Mouse (Mus musculus) spleen, embryonic (tissue): Measurements from ENCODE around the gene Cmtm5.
"Not testable (repeated sequence)": the region's sequence is repeated elsewhere in the genome, so short reads cannot be mapped to it uniquely, and the experiment has no call there.

Source experiments
- CTCF ChIA-PET: fragments of 350-600 bp; sonication (Branson Sonifier 250); formaldehyde crosslinking; loops from one replicate; lab custom pipeline; 2022; lab: Charles Lee

Cmtm5 gene

GRCm38 (mm10) chr14:54958503-54958902, 22.4 kb downstream of the Cmtm5 start:
- CTCF ChIA-PET = no interaction called here

DNA sequence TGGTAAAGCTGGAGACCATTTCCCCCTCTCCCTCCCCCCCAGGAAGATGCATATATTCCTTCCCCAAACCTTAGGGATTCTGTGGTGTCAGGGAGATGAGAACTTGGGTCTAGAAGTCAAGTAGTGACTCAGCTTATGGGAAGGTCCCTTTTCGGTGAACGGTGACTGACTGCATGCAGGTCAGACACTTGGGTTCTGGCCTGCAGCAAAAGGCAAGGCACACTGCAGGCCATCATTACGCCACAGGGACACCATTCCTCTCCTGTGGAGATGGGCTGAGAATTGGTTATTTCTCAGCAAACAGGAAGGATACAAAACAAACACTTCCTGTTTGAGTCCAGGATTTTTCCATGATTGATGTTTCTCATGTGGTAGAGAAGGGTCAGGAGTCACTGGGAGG, 23.1 kb downstream of the Cmtm5 start:
- CTCF ChIA-PET = no interaction called here

DNA sequence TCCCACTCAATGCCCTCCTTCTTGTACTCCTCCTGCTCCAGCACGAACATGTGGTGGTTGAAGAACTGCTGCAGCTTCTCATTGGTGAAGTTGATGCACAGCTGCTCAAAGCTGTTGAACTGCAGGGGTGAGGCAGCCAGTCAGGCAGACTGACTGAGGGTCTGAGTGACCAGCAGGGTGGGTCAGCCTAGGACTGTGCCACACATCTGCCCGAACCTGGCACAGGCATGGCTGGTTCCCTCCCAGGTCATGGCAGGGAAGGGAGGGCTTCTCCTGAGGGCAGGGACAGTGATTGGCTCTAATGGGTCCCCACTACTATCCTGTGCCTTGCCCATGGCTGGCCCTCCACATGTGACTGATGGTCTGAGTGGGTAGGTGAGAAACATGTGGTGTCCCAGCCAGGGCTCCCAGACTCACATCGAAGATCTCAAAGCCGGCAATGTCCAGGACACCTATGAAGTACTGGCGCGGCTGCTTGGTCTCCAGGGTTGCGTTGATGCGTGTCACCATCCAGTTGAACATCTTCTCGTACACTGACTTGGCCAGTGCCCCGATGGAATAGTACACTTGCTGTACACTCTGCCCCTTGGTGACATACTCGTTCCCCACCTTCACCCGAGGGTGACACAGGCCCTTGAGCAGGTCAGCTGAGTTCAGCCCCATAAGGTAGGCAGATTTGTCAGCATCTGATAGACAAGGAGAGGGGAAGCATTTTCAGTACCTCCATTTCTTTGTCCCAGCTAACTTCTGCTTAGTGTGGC, 24.0 kb downstream of the Cmtm5 start:
- CTCF ChIA-PET = not testable (repeated sequence)

DNA sequence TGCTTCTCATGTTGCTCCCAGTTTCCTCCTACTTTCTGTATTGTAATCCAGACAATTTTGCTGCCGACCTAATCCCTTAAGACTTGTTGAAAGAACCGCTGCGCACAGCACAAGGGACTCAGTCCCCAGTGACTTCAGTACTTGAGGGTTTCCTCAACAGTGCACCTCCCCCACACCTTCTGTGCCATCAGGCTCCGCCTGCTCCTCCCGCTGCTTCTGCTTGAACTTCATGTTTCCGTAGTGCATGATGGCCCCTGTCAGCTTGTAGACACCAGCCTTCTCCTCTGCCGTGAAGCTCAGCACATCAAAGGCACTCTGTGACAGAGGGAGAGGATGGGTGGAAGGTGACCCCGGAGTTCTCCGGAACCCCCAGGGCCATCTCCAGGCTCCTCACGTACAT, 24.7 kb downstream of the Cmtm5 start:
- CTCF ChIA-PET = no interaction called here

DNA sequence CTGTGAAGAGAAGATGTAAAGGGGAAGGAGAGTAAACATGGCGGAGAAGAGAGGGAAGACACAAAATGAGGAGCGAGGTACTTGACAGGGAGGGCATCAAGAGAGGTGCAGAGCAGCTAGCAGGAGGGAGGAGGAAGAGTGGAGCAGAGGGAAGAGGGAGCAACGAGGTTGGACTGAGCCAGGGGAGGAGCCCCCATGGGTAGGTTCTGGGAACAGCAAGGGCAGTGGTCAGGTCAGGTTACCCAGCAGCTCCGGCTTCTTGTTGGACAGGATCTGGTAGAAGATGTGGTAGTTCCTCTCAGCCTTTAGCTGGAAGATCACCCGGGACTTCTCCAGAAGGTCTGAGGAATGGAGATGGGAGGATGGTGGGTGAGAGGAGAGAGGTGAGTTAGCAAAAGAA, 25.4 kb downstream of the Cmtm5 start:
- CTCF ChIA-PET = no interaction called here

DNA sequence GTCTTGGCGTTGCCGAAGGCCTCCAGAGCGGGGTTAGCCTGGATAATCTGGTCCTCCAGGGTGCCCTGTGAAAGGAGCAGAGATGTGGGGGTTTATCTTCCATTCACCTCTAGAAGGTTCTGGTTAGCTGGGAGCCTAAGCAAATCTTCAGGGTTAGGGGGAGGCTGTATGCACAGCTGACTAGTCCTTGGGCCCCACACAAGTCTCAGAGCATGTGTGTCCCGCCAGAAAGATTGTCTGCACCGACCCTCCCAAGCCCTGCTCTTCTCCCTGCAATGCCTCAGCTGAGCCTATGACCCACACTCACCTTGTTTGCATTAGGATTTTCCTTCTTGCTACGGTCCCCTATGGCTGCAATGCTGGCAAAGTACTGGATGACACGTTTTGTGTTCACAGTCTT, 26.7 kb downstream of the Cmtm5 start:
- CTCF ChIA-PET = no interaction called here

DNA sequence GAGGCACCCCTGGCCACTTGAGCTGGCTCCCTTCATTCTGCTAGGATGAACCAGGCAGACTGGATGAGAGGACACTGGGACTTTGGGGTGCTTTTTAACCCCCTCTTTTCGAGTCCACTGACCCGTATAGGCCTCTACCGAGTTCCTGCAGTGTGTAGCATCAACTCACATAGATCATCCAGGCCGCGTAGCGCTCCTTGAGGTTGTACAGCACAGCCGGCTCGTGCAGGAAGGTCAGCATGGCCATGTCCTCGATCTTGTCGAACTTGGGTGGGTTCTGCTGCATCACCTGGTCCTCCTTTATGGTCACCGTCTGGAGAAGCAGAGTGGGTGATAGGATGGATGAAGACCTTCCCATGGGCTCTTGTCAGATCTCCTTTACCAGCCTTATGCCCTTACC, 27.7 kb downstream of the Cmtm5 start:
- CTCF ChIA-PET = no interaction called here

DNA sequence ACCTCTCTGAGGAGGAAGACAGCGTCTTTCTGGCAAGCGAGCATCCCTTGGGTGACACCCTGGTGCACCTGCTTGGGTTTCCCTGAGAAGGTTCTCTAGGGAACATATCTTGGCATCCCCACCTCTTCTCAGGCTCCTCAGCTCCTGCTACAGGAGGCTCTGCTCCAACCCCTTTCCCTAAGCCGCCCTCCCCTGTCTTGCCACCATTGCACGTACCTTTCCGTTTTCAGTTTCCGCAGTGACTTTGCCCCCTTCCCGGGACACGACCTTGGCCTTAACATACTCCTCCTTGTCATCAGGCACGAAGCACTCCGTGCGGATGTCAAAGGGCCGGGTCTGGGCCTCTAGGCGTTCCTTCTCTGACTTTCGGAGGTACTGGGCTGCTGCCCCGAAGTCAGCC, 29.0 kb downstream of the Cmtm5 start:
- CTCF ChIA-PET = no interaction called here

DNA sequence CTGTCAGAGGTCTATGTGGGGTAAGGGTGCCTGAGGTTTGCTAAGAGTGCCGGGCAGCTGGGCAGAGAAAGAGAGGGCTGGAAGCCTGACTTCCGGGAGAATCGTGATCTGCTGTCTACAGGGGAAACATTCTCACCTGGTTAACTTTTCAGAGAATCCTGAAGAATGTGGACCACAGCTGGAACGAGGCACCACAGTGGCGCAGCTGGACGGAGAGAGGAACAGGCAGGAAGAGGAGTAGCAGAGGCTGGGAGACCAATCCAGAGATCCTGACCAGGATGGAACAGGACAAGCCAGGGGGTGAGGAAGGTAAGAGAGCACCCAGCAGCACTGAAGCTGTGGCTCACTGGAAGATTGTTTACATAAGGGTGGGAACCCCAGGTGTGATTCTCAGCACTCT, 29.6 kb downstream of the Cmtm5 start:
- CTCF ChIA-PET = no interaction called here

DNA sequence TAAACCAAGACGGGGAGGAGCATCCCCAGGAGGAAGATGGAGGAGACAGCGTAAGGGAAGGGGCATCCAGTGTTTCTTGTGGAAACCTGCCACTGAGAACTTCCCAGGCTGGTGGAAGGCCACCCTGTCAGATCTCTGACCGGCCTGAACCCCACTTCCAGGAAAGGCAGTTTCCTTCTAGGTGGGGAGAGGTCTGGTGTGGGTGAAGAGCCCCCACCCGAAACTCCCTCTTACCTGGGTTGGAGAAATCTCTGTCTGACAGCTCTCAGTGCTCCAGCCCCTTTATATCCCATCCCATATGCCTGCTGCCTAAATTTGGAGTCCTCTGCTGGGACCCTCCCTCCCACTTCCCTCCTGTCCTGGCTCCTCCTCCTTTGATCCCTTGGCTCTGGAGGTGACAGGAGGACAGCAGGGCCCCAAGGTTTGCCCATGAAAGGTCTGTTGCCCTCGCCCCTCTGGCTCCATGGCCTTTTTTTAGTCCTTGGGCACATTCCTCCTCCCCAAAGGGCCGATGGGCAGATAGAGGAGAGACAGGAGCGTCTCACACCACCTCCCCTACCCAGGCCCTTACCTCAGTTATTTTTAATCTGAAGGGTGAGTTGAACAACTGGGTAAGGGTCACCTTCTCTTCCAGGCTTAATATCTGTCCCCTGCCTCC, 30.4 kb downstream of the Cmtm5 start, which contains the start of gene Myh6:
Gene Myh6, minus strand, starts transcription at position 608 of the 658 bp plus-strand sequence.
- CTCF ChIA-PET = no interaction called here

GRCm38 (mm10) chr14:54967874-54968273, 31.8 kb downstream of the Cmtm5 start:
- CTCF ChIA-PET = no interaction called here

GRCm38 (mm10) chr14:54968344-54968743, 32.3 kb downstream of the Cmtm5 start:
- CTCF ChIA-PET = no interaction called here

- CTCF ChIA-PET = not testable (repeated sequence)
Measured at GRCm38 (mm10) chr14:54972786-54973185, 36.7 kb downstream of the Cmtm5 start.

GRCm38 (mm10) chr14:54974068-54974791, 38.2 kb downstream of the Cmtm5 start:
- CTCF ChIA-PET = no interaction called here

- CTCF ChIA-PET = no interaction called here
Measured at GRCm38 (mm10) chr14:54976633-54977032, 40.6 kb downstream of the Cmtm5 start, which contains the start of gene Gm17428. Gm17428 (plus strand) TSS chr14:54976933.

GRCm38 (mm10) chr14:54978664-54979063, 42.6 kb downstream of the Cmtm5 start:
- CTCF ChIA-PET = no interaction called here

- CTCF ChIA-PET = no interaction called here
Measured at GRCm38 (mm10) chr14:54981934-54982333, 45.9 kb downstream of the Cmtm5 start.

DNA sequence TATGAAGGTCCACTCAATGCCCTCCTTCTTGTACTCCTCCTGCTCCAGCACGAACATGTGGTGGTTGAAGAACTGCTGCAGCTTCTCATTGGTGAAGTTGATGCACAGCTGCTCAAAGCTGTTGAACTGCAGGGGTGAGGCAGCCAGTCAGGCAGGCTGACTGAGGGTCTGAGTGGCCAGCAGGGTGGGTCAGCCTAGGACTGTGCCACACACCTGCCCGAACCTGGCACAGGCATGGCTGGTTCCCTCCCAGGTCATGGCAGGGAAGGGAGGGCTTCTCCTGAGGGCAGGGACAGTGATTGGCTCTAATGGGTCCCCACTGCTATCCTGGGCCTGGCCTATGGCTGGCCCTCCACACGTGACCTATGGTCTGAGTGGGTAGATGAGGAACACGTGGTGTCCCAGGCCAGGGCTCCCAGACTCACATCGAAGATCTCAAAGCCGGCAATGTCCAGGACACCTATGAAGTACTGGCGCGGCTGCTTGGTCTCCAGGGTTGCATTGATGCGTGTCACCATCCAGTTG, 52.4 kb downstream of the Cmtm5 start:
- CTCF ChIA-PET = not testable (repeated sequence)
